Mouse (Mus musculus) MEL (cell line): Measurements from ENCODE around the gene Grcc10.

Experiments used
- CTCF ChIP-seq, 3 experiments: IDR thresholded peaks in 2 of 3; conservative IDR thresholded peaks in 1 of 3; 2 replicates each; pipeline ENCODE4 v1.5.1; 2011 to 2012; ENCODE audit warnings: low read length in 3 of 3, low read depth in 2 of 3, mild to moderate bottlenecking in 2 of 3, improper control_type of control experiment in 1 of 3, inconsistent platforms in 1 of 3, mixed read lengths in 1 of 3, moderate library complexity in 1 of 3; ENCODE audit not compliant: control insufficient read depth in 1 of 3, insufficient read depth in 1 of 3, poor library complexity in 1 of 3, severe bottlenecking in 1 of 3
- E2F4 ChIP-seq: IDR thresholded peaks from 2 replicates; pipeline ENCODE4 v1.6.1; 2011; ENCODE audit warnings: low read depth, low read length, improper control_type of control experiment, borderline replicate concordance

GRCm38 (mm10) chr6:124723541-124723940 is 17.6 kb downstream of the Grcc10 start:
- TF ChIP-seq E2F4 = no peak
- TF ChIP-seq CTCF (IDR thresholded peaks at IDR 0.05 in 2 of 3, conservative IDR thresholded peaks at IDR 0.05 in 1 of 3; ENCODE audit: control insufficient read depth in 1 of 3, insufficient read depth in 1 of 3, low read depth in 2 of 3, low read length in 3 of 3, poor library complexity in 1 of 3, severe bottlenecking in 1 of 3) = no peak
